Mouse (Mus musculus) hindbrain, embryonic 10.5 days (tissue): ENCODE data around the gene Trpm3. TPM values are rescaled to one million over a fixed set of nuclear protein-coding genes. Genes with fewer than 3 reads are reported as not detected.

Experiments
- DNase-seq: peaks from one replicate; pipeline ENCODE4 v3.0.0-alpha.2; 2017; ENCODE audit warnings: low spot score
- H3K27ac ChIP-seq: fragments of 300-500 bp; sonication (generic); 2 replicates; pipeline ENCODE4 v1.5.1; 2016; ENCODE audit warnings: mild to moderate bottlenecking, moderate library complexity
- H3K27me3 ChIP-seq: fragments of 300-500 bp; sonication (generic); 2 replicates; pipeline ENCODE4 v1.6.1; 2016; ENCODE audit warnings: mild to moderate bottlenecking; ENCODE audit not compliant: poor library complexity, insufficient read depth, severe bottlenecking
- H3K36me3 ChIP-seq: fragments of 300-500 bp; sonication (generic); 2 replicates; pipeline ENCODE4 v1.6.1; 2016; ENCODE audit warnings: mild to moderate bottlenecking, moderate library complexity
- H3K4me1 ChIP-seq: fragments of 300-500 bp; sonication (generic); replicated peaks from 2 replicates; pipeline ENCODE4 v1.6.1; 2016; ENCODE audit warnings: mild to moderate bottlenecking
- H3K4me3 ChIP-seq: fragments of 300-500 bp; sonication (generic); 2 replicates; pipeline ENCODE4 v1.5.1; 2016; ENCODE audit warnings: mild to moderate bottlenecking, moderate library complexity
- H3K9me3 ChIP-seq: fragments of 300-500 bp; sonication (generic); 2 replicates; pipeline ENCODE4 v1.6.1; 2016; ENCODE audit warnings: mild to moderate bottlenecking, moderate library complexity
- WGBS: fragments of 180-500 bp; shearing (Covaris S2); methylation state at CpG from one replicate; pipeline ENCODE4 v1.1.7; 2016; 5-methylcytosine and 5-hydroxymethylcytosine counted together
- polyA plus RNA-seq: library from polyadenylated mRNA; unstranded; fragments of >200 nt; fragmentation: Nextera tagmentation; extraction: Ambion mirVana; gene quantifications from 2 replicates; pipeline ENCODE4 v1.2.1, GENCODE M21; 2016

The Trpm3 gene
- polyA plus RNA-seq, 1 experiment from 2014 or later: 14.4 TPM

DNA sequence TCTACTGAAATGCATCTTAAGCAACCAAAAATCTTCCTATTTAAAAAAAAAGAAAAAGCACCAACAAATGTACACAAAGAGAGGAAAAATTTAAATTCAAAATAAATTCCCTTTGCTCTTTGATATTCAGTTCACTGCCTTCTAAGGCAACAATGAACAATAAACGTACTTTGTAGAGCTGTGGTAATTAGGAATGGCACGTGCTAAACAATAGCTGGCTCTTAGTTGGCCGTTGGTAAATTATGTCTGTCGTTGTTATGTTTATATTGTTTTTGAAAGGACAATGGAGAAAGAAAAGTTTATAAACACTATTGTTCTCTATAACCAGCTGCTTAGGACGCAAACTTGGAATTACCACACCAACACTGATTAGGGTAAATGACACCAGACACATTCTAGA lies 782.1 kb downstream of the Trpm3 start:
- H3K36me3 ChIP-seq: no peaks in the 10 kb centered on the region
- no peak for DNase-seq
- H3K4me3 ChIP-seq: no peak overlapping the region
- 82% methylated on average over 5 of the region's 5 CpGs for WGBS
- no peaks in the 10 kb centered on the region for H3K9me3 ChIP-seq
- H3K27me3 ChIP-seq: no peaks in the 10 kb centered on the region
- peaks cover 10% of the 10 kb centered on the region; the same call in 1 of the 2 replicates for H3K4me1 ChIP-seq
- H3K27ac ChIP-seq: no peak overlapping the region

DNA sequence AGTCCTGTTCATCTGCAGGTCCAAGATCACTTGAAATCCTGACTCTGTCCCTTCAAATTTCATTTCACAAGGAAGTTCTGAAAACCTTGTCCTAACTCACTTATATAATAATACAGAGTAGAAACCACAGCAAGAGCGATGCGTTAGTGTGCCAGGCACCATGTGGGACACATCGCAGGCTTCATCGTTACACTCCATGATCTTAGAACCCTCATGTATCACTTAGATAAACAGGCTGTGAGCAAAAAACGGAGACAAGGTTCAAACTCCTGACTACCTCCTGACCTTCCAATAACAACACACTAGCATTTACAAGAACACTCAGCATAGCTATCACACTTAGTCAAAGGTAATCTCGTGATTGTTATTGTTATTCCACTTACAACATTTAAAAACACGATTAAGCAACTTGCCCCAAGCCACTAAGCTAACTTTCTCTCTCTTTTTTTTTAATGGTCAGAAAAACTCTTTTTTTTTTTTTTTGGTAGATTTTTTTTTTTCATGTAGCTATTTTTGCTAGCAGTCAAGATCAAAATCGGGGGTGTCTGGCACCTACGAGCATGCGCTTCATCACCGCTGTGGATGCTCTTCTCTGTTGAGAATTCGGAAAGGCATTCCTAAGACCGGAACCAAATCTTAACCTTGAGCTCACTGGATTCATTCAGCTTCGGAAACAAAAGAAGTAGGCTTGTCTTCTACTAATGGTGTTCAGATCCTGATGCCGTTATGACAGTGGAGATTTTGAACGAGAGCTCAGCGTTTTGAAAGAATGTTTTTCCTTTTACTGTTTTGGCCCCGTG lies 784.2 kb downstream of the Trpm3 start:
- WGBS: 91% methylated on average over 18 of the region's 18 CpGs
- Histone ChIP-seq H3K4me1 (no peaks in the 10 kb centered on the region), H3K27ac (no peak overlapping the region), H3K27me3 (no peaks in the 10 kb centered on the region), H3K9me3 (no peaks in the 10 kb centered on the region), H3K36me3 (no peaks in the 10 kb centered on the region), H3K4me3 (no peak overlapping the region)
- no peak for DNase-seq

DNA sequence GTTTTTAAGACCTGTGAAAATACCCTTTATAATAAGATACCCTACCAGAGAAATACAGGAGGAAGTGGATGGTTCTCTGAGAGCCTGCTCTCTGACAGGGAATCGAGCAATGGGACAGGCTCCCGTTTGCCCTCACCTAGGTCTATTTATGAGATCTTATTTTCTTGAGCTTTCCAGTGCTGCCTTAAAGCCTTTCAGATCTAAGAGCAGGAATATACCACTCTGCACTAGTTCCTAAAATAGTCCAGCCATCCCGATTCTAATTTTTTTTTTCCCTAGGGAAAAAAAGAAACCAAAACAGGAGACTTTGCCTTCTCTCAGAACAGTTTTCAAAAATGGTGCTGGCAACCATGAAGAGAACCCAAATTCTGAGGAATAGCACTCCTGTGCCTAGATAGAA lies 786.4 kb downstream of the Trpm3 start:
- Histone ChIP-seq H3K27me3 (no peaks in the 10 kb centered on the region), H3K27ac (no peak overlapping the region), H3K4me1 (no peaks in the 10 kb centered on the region), H3K9me3 (no peaks in the 10 kb centered on the region), H3K36me3 (no peaks in the 10 kb centered on the region), H3K4me3 (no peak overlapping the region)
- DNase-seq: no peak
- 89% methylated on average over 3 of the region's 3 CpGs for WGBS

DNA sequence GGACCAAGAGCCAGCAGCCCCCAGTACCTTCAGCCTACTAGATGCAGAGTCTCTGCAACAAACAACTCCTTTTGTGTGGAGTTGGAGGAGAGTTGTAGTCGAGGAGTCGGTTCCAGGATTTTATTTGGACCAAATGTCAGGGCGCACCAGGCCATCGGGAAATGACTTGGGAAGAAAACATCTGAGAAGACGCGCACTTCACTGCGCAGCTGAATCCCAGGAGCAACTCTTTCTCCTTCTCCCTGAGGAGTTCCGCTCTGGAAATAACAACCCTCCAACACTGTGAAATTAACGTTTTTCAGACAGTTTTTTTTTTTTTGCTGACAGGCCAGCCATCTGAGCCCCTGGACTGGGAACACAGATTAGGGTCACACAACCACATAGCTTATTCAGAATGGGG lies 787.9 kb downstream of the Trpm3 start:
- Histone ChIP-seq H3K27me3 (no peaks in the 10 kb centered on the region), H3K36me3 (no peaks in the 10 kb centered on the region), H3K4me3 (no peak overlapping the region), H3K4me1 (no peaks in the 10 kb centered on the region), H3K27ac (no peak overlapping the region), H3K9me3 (no peaks in the 10 kb centered on the region)
- DNase-seq: no peak
- 83% methylated on average over 9 of the region's 9 CpGs for whole genome bisulfite sequencing

DNA sequence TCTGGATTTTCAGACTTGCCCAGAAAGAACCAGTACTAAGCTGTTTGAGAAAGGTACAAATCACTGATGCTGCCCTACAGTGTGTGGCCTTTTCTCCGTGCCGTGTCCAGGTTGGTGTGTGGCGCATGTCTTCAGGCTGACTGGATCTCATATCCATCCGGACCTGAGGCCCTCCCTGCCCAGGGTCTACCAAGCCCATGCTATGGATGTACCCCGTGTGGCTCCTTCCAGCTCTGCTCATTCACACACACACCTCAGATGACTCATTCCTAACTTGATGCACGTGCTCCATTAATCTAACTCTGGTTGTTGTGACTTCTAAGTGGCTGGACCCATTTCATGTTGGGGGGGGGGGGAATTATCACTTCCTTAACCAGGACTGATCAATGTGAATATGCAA lies 789.5 kb downstream of the Trpm3 start:
- WGBS: 93% methylated on average over 6 of the region's 6 CpGs
- no peaks in the 10 kb centered on the region for H3K9me3 ChIP-seq
- no peaks in the 10 kb centered on the region for H3K27me3 ChIP-seq
- H3K4me1 ChIP-seq: no peaks in the 10 kb centered on the region
- no peaks in the 10 kb centered on the region for H3K36me3 ChIP-seq
- H3K27ac ChIP-seq: no peak overlapping the region
- DNase-seq: no peak
- H3K4me3 ChIP-seq: no peak overlapping the region

DNA sequence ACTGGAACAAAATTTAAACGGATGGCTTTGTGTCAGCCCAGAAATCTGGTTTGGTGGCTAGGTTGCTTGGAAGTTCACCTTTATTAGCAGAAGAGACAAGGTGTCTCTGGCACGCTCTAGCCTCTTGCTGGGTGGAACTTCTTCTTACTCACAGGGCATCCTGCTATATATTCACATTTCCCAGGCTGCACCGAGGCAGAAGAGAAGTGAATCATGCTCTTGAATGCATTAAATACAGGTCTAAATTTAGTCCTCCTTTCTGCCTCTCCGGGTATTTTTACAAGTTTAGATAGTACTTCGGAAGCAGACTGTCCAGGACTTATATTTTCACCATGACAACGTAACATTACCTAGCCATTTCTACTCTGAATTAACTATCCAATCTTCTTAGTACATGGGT lies 790.9 kb downstream of the Trpm3 start:
- no peaks in the 10 kb centered on the region for H3K9me3 ChIP-seq
- no peak for DNase-seq
- no peaks in the 10 kb centered on the region for H3K27me3 ChIP-seq
- H3K4me1 ChIP-seq: no peaks in the 10 kb centered on the region
- H3K4me3 ChIP-seq: no peak overlapping the region
- no peaks in the 10 kb centered on the region for H3K36me3 ChIP-seq
- WGBS: 94% methylated on average over 6 of the region's 6 CpGs
- no peak overlapping the region for H3K27ac ChIP-seq

DNA sequence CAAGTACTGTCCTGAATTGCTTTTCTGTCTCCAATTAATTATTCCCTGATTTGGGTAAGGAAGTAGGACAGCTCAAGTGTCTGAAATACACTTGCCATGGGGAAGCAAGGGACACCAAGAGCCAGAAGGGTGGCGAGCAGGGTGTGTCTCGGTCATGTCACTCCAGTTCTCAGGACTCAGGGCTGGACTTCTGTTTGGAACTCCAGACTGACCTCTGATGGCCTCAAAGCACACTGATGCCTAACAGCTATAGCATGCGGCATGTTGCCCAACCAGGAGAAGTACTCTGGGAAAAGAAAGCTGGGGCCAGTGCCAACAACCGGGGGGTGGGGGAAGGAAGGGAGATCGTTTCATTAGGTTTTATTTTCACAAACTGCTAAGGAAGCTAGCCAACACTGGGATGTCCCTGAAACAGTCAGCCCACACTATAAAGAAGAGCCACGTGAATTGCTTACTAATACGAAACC lies 791.6 kb downstream of the Trpm3 start:
- Histone ChIP-seq H3K4me3 (no peak overlapping the region), H3K36me3 (no peaks in the 10 kb centered on the region), H3K4me1 (no peaks in the 10 kb centered on the region), H3K27ac (no peak overlapping the region), H3K9me3 (no peaks in the 10 kb centered on the region), H3K27me3 (no peaks in the 10 kb centered on the region)
- WGBS: 89% methylated on average over 7 of the region's 7 CpGs
- no peak for DNase-seq

DNA sequence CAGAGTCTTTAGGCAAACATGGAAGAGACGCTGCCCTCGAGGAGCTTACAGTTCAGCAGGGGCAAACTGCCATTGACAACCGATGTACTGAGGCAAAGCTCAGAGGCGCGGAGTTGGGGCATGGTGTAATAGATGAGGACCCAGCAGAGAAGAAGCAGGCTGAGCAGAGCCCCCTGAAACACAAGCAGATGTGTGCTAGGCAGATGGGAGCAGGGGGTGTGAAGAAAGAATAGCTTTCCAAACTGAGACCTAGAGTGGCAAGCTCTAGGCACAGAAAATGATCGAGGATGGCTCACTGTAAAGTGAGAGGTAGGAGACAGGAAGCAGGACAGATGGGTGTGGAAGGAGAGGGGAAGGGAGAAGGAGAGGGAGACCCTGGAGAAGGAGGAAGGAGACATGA lies 792.2 kb downstream of the Trpm3 start:
- no peak for DNase-seq
- no peak overlapping the region for H3K27ac ChIP-seq
- H3K4me1 ChIP-seq: no peaks in the 10 kb centered on the region
- H3K36me3 ChIP-seq: no peaks in the 10 kb centered on the region
- no peak overlapping the region for H3K4me3 ChIP-seq
- no peaks in the 10 kb centered on the region for H3K9me3 ChIP-seq
- H3K27me3 ChIP-seq: no peaks in the 10 kb centered on the region
- 83% methylated on average over 6 of the region's 6 CpGs for WGBS

DNA sequence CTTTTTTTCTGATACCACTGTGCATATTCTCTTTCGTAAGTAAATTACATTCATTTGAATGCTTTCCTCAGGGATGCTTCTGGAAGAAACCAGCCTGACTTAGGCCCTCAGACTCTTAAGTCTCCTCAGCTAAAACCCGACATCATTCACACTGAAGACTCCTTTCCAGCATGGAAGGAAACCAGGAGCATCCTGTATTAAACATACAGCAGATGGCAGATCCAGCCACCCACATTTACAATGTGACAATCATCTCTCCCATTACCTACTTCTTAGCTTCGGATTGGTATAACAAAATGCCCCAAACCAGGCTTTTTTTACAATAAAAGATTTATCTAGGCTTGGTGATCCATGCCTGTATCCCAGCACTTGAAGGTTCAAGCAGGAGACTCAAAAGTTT lies 796.2 kb downstream of the Trpm3 start:
- 86% methylated on average over 3 of the region's 3 CpGs for WGBS
- DNase-seq: no peak
- Histone ChIP-seq H3K27ac (no peak overlapping the region), H3K9me3 (no peaks in the 10 kb centered on the region), H3K4me3 (no peak overlapping the region), H3K27me3 (no peaks in the 10 kb centered on the region), H3K4me1 (0 out of 2 replicates have a peak, but pooled peaks cover 3% of the 10 kb centered on the region), H3K36me3 (no peaks in the 10 kb centered on the region)

DNA sequence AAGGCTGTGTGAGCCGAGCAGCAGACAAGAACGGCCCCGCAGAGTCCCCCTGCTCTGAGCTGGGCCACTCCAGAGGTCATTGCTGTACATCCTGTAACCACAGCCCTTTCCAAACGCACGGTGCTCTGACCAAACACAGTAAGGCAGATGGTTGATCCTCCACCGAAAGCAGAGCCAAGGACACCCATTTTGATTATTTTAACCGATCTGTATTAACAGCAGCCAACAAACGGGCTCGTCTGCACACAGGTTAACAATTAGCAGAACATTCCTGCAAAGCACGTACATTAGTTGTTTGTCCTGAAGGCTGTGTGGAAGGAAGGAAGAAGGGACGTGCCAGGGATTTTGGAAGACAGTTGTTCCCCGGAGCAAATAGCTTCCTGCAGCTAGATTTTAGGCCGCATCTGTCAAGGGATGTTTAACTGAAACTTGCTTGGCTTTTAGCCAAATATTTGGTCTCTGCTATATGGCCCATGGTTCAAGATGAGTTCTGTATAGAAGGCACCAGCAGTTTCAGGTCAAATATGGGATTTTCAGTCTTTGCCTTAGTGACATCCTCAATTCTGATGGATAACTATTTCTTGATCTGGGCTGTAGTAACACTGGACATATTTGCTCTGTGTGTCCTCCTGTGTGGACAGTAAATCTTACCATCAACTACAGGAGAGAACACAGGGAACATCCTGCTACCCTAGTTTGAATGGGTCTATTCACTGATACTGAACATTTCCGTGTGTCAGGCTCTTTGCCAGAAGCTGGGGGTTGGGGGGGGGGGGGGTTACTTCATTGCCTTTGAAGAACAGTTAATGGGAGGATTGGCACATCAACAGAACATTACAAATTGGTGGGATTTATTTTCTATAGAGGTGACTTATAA lies 800.2 kb downstream of the Trpm3 start:
- Histone ChIP-seq H3K36me3 (no peaks in the 10 kb centered on the region), H3K4me1 (peaks cover 3% of the 10 kb centered on the region; the same call in 1 of the 2 replicates), H3K27ac (no peak overlapping the region), H3K9me3 (no peaks in the 10 kb centered on the region), H3K27me3 (no peaks in the 10 kb centered on the region), H3K4me3 (no peak overlapping the region)
- WGBS: 79% methylated on average over 14 of the region's 14 CpGs
- DNase-seq: no peak

DNA sequence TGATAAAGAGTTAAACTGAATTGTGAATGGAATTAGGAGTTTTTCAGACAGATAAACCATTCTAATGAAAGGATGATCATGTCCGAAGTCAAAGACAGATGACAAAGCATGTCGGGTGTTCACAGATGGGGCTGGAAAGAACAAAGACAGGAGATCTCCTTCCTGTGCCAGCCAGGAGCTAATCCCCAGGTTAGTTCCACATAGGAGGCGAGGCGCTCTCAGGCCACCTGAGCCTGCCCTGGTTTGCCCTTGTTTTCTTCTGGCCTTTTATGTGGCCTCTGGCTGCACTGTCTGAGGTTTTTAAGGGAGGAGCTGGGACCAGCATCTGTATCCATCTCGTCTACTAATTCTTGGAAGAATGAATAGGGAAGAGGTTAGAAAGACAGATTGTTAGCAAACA lies 801.0 kb downstream of the Trpm3 start:
- no peak for DNase-seq
- 72% methylated on average over 5 of the region's 5 CpGs for WGBS
- H3K27me3 ChIP-seq: no peaks in the 10 kb centered on the region

DNA sequence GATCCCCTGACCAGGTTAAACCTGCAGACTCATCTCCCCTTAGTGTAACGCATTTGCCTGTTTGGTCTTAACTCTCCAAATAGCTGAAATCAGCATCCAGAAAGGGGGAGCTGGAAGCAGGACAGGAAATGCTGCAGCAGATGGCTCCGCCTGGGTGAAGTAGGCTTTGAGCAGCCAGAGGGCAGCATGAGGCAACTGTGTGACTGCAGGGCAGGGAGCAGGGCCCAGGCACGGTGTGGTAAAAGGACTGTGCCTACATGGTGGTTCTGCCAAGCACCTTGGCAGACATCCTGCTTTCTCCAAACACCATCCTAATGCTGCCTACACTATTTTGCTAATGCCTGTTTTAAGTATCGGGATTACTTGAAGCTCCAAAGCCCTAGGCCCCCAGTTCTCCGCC lies 801.6 kb downstream of the Trpm3 start:
- Histone ChIP-seq H3K36me3 (no peaks in the 10 kb centered on the region), H3K4me3 (no peak overlapping the region), H3K27ac (no peak overlapping the region; the same call in 1 of the 2 replicates), H3K9me3 (no peaks in the 10 kb centered on the region), H3K27me3 (no peaks in the 10 kb centered on the region), H3K4me1 (peaks cover 3% of the 10 kb centered on the region; the same call in 1 of the 2 replicates)
- 59% methylated on average over 5 of the region's 5 CpGs for WGBS
- DNase-seq: peak; percentile 12

More for the DNA sequence above, 801.0 kb downstream of the Trpm3 start:
- H3K4me3 ChIP-seq: no peak overlapping the region
- no peaks in the 10 kb centered on the region for H3K36me3 ChIP-seq
- peaks cover 3% of the 10 kb centered on the region; the same call in 1 of the 2 replicates for H3K4me1 ChIP-seq
- H3K27ac ChIP-seq: no peak overlapping the region; the same call in 1 of the 2 replicates
- H3K9me3 ChIP-seq: no peaks in the 10 kb centered on the region

DNA sequence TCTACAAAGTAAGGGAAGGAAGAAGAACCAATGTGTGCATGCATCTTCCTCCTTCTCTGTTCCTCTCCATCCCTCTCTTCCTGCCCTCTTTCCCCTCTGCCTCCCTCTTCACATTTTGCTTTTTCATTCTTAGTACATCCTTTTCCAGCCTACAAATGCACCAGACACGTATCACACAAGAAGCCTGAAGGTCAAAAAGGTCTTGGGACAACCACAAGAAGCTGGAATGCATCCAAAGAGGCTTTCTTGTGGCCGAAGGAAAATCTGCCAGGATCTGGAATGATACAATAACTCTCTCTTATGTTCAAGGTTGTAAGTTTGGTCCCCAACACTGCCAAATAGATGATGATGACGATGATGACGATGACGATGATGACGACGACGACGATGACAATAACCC lies 802.1 kb downstream of the Trpm3 start:
- DNase-seq: no peak
- 90% methylated on average over 9 of the region's 9 CpGs for WGBS
- H3K36me3 ChIP-seq: no peaks in the 10 kb centered on the region

More for the DNA sequence above, 802.1 kb downstream of the Trpm3 start:
- H3K27me3 ChIP-seq: no peaks in the 10 kb centered on the region
- H3K27ac ChIP-seq: no peak overlapping the region
- peaks cover 3% of the 10 kb centered on the region; the same call in 1 of the 2 replicates for H3K4me1 ChIP-seq
- H3K4me3 ChIP-seq: no peak overlapping the region
- no peaks in the 10 kb centered on the region for H3K9me3 ChIP-seq
